Mouse (Mus musculus): ENCODE results near the gene Cbfa2t2. TPM values are rescaled to one million over a fixed set of nuclear protein-coding genes. Genes with fewer than 3 reads are reported as not detected.

Cbfa2t2 gene
- polyA plus RNA-seq, 1 experiment = 9.8 TPM

DNA sequence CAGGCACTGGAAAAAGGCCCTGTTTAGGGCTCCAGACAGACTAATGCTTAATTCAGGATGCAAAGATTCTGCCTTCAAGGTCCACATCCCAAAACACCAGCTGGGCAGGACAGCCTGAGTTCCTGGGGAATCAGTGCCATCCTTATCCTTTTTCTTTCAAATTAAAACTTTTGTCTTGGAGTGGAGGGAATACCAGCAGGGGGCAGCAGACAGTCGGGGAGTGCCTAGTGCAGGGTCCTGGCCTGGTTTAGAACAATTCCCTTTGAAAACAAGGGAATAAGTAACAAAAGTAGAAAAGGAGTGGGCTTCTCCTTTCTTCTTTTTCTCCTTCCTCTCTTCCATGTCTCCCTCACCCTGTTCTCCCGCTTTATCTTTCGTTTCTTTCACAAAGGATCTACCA lies 19.2 kb upstream of the Cbfa2t2 start:
- no peak overlapping the region for H3K27ac ChIP-seq (ENCODE audit: insufficient read depth, low read depth, low read length)
- 32% methylated on average over 3 of the region's 3 CpGs for WGBS
- H3K27me3 ChIP-seq (ENCODE audit: control insufficient read depth, insufficient read depth, low read length) = no peaks in the 10 kb centered on the region
- no peaks in the 10 kb centered on the region for H3K36me3 ChIP-seq (ENCODE audit: control insufficient read depth, insufficient read depth, low read length)
- peak; percentile 92; the same call in 1 of the 2 replicates for TF ChIP-seq CTCF (IDR thresholded peaks at IDR 0.05; ENCODE audit: extremely low read depth, insufficient read length, insufficient replicate concordance, low read depth, low read length)
- TF ChIP-seq POLR2A (IDR thresholded peaks at IDR 0.05; ENCODE audit: low read depth, low read length) = no peak
- H3K4me3 ChIP-seq (ENCODE audit: low read depth, low read length) = no peak overlapping the region
- no peaks in the 10 kb centered on the region for H3K4me1 ChIP-seq (ENCODE audit: control insufficient read depth, insufficient read depth, insufficient read length, low read length)

- TF ChIP-seq CTCF (IDR thresholded peaks at IDR 0.05; ENCODE audit: extremely low read depth, insufficient read length, insufficient replicate concordance, low read depth, low read length) (no peak), POLR2A (IDR thresholded peaks at IDR 0.05; ENCODE audit: low read depth, low read length) (no peak)
- Histone ChIP-seq H3K4me1 (ENCODE audit: control insufficient read depth, insufficient read depth, insufficient read length, low read length) (no peaks in the 10 kb centered on the region), H3K27me3 (ENCODE audit: control insufficient read depth, insufficient read depth, low read length) (no peaks in the 10 kb centered on the region), H3K27ac (ENCODE audit: insufficient read depth, low read depth, low read length) (no peak overlapping the region), H3K4me3 (ENCODE audit: low read depth, low read length) (no peak overlapping the region), H3K36me3 (ENCODE audit: control insufficient read depth, insufficient read depth, low read length) (no peaks in the 10 kb centered on the region)
- WGBS = 76% methylated on average over 7 of the region's 7 CpGs
These were observed 18.3 kb upstream of the Cbfa2t2 start for GRCm38 (mm10) chr2:154418001-154418400.

DNA sequence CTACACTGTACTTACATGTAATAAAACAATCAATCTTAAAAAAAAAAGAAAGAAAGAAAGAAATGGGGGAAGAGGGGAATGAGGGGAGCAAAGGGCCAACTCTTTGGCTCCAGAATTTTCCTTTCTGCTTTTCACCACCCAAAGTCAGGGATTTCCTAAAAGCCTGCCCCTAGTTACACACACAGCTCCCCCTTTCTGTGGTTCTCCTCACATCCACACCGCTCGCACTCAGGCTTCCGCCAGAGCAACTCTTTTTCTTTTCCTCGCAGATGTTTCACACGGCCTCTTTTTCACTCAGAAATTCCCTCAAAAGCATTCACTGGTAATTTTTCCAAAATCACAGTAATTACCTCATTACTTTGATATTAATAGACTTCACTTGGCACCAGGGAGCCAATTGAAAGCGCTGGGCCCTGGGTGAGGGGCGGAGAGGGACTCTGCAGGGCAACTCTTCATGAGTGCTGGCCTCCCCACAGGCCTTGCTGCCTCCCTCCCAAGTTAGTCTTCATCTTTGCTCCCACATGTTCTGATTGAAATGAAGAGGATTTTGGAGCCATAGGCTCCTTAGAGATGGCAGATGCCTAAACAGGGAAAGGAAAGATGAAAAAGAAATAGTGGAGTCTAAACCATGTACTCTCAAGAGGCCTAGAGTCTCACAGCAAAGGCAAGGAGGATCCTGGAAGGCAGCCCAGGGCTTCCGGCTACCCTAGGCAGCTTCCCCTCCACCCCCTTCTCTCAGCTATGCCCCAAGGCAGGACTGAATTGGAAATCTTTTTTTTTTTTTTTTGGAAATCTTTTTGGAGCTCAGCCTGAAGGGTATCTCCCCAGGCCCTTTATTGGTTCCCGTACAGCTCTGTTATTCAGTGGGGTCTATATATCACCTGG lies 16.4 kb upstream of the Cbfa2t2 start:
- 91% methylated on average over 9 of the region's 9 CpGs for WGBS
- H3K4me1 ChIP-seq (ENCODE audit: control insufficient read depth, insufficient read depth, insufficient read length, low read length) = no peaks in the 10 kb centered on the region
- no peak for TF ChIP-seq POLR2A (IDR thresholded peaks at IDR 0.05; ENCODE audit: low read depth, low read length)
- no peak for TF ChIP-seq CTCF (IDR thresholded peaks at IDR 0.05; ENCODE audit: extremely low read depth, insufficient read length, insufficient replicate concordance, low read depth, low read length)
- H3K36me3 ChIP-seq (ENCODE audit: control insufficient read depth, insufficient read depth, low read length) = no peaks in the 10 kb centered on the region
- H3K27me3 ChIP-seq (ENCODE audit: control insufficient read depth, insufficient read depth, low read length) = no peaks in the 10 kb centered on the region
- H3K4me3 ChIP-seq (ENCODE audit: low read depth, low read length) = no peak overlapping the region
- no peak overlapping the region for H3K27ac ChIP-seq (ENCODE audit: insufficient read depth, low read depth, low read length)

- H3K36me3 ChIP-seq (ENCODE audit: control insufficient read depth, insufficient read depth, low read length) = no peaks in the 10 kb centered on the region
- no peak overlapping the region for H3K4me3 ChIP-seq (ENCODE audit: low read depth, low read length)
- H3K27ac ChIP-seq (ENCODE audit: insufficient read depth, low read depth, low read length) = no peak overlapping the region
- no peak for TF ChIP-seq CTCF (IDR thresholded peaks at IDR 0.05; ENCODE audit: extremely low read depth, insufficient read length, insufficient replicate concordance, low read depth, low read length)
- TF ChIP-seq POLR2A (IDR thresholded peaks at IDR 0.05; ENCODE audit: low read depth, low read length) = no peak
- WGBS = 73% methylated on average over 7 of the region's 7 CpGs
- no peaks in the 10 kb centered on the region for H3K4me1 ChIP-seq (ENCODE audit: control insufficient read depth, insufficient read depth, insufficient read length, low read length)
- H3K27me3 ChIP-seq (ENCODE audit: control insufficient read depth, insufficient read depth, low read length) = no peaks in the 10 kb centered on the region
These were observed 15.1 kb upstream of the Cbfa2t2 start for GRCm38 (mm10) chr2:154420942-154421731.

GRCm38 (mm10) chr2:154422181-154422580 lies 14.1 kb upstream of the Cbfa2t2 start:
- Histone ChIP-seq H3K27me3 (ENCODE audit: control insufficient read depth, insufficient read depth, low read length) (no peaks in the 10 kb centered on the region), H3K4me3 (ENCODE audit: low read depth, low read length) (no peak overlapping the region), H3K36me3 (ENCODE audit: control insufficient read depth, insufficient read depth, low read length) (no peaks in the 10 kb centered on the region), H3K4me1 (ENCODE audit: control insufficient read depth, insufficient read depth, insufficient read length, low read length) (no peaks in the 10 kb centered on the region), H3K27ac (ENCODE audit: insufficient read depth, low read depth, low read length) (no peak overlapping the region)
- TF ChIP-seq CTCF (IDR thresholded peaks at IDR 0.05; ENCODE audit: extremely low read depth, insufficient read length, insufficient replicate concordance, low read depth, low read length) (no peak), POLR2A (IDR thresholded peaks at IDR 0.05; ENCODE audit: low read depth, low read length) (no peak)
- WGBS = 70% methylated on average over 5 of the region's 5 CpGs

DNA sequence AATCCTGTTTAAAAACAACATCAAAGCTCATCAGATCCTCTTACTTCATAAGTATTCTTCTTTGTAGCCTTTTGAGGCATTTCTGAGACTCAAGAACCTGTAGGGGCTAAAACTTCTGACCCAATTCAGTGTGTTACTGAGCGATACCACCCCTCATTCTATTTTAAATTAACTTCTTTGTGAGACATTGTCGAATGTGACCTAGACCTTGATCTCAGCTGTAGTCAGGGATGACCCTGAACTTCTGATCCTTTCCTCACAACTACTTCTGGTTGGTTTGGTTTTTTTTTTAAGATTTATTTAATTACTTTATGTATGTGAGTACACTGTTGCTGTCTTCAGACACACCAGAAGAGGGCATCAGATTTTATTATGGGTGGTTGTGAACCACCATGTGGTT lies 12.7 kb upstream of the Cbfa2t2 start:
- Histone ChIP-seq H3K4me3 (ENCODE audit: low read depth, low read length) (no peak overlapping the region), H3K4me1 (ENCODE audit: control insufficient read depth, insufficient read depth, insufficient read length, low read length) (no peaks in the 10 kb centered on the region), H3K27me3 (ENCODE audit: control insufficient read depth, insufficient read depth, low read length) (no peaks in the 10 kb centered on the region), H3K27ac (ENCODE audit: insufficient read depth, low read depth, low read length) (no peak overlapping the region), H3K36me3 (ENCODE audit: control insufficient read depth, insufficient read depth, low read length) (no peaks in the 10 kb centered on the region)
- no peak for TF ChIP-seq POLR2A (IDR thresholded peaks at IDR 0.05; ENCODE audit: low read depth, low read length)
- no peak for TF ChIP-seq CTCF (IDR thresholded peaks at IDR 0.05; ENCODE audit: extremely low read depth, insufficient read length, insufficient replicate concordance, low read depth, low read length)
- 87% methylated on average over 2 of the region's 2 CpGs for WGBS

DNA sequence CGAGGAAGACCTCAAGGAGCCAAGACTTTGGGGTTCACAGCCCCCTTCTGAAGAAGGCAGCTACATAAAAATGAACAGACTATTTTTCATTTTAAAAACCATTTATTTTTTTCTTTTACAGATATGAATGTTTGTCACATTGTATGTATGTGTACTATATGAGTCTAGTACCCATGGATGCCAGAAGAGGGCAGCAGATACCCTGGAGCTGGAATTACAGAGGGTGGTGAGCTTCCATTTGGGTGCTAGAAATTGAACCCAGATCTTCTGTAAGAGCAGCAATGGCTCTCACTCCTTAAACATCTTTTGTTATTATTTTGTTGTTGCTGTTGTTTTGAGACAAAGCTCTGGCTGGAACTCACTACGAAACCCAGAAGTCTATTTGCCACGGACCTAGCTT lies 10.8 kb upstream of the Cbfa2t2 start:
- Histone ChIP-seq H3K27ac (ENCODE audit: insufficient read depth, low read depth, low read length) (no peak overlapping the region), H3K4me3 (ENCODE audit: low read depth, low read length) (no peak overlapping the region), H3K27me3 (ENCODE audit: control insufficient read depth, insufficient read depth, low read length) (no peaks in the 10 kb centered on the region), H3K4me1 (ENCODE audit: control insufficient read depth, insufficient read depth, insufficient read length, low read length) (no peaks in the 10 kb centered on the region), H3K36me3 (ENCODE audit: control insufficient read depth, insufficient read depth, low read length) (no peaks in the 10 kb centered on the region)
- WGBS = 100% methylated on average over 3 of the region's 3 CpGs
- TF ChIP-seq POLR2A (IDR thresholded peaks at IDR 0.05; ENCODE audit: low read depth, low read length) (no peak), CTCF (IDR thresholded peaks at IDR 0.05; ENCODE audit: extremely low read depth, insufficient read length, insufficient replicate concordance, low read depth, low read length) (no peak)
